9 mouse cellular contexts compared by ENCODE assay signal in the genomic region with DNA sequence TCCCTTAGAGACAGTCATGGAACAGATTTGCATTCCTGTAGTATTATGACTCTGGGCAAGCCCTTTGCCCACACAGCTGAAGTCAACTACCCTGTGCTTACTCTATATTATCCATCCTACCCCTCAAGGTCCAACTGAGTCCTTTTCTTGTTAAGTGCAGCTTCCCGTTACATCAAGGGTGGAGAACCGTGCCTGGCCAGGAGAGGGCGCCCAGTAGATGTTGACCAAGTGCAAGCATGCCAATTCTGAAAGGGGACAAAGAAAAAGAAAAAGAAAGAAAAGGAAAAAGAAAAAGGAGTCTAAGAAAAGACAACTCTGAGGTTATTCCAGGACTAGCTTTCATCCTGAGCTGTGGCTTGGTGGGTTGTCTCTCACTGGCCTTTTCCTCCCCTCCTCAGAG.
DNase-seq lines count a peak whose midpoint lies in the region; ATAC-seq and TF ChIP-seq lines count a peak whose summit lies in the region.
"Had no signal": no experiment of that assay in that cellular context is flagged by ENCODE, and none has a peak within 500 bp of the region (broad histone marks: within the 10 kb centered on the region; RNA-seq: fewer than 3 reads in every experiment).

No protein-coding gene starts in this region.

- no peak for ATAC-seq in forebrain, embryonic 16.5 days
- ATAC-seq in liver, postnatal 0 days = no peak
- no peak for ATAC-seq in activated CD4-positive, CD25-positive, alpha-beta regulatory T cell, adult 4 months

- H3K27ac ChIP-seq in forebrain, embryonic 16.5 days (ENCODE audit: low read length) = 0 out of 2 replicates have a peak overlapping the region, but pooled peaks have one; percentile 16
- H3K27ac ChIP-seq in liver, postnatal 0 days (ENCODE audit: low read depth) = no peak overlapping the region
- H3K27ac ChIP-seq: heart, embryonic 13.5 days had no signal

- H3K4me1 ChIP-seq in E14TG2a.4 (replicated peaks; ENCODE audit: low read depth, low read length) = peaks cover 16% of the 10 kb centered on the region
- peaks cover 32% of the 10 kb centered on the region for H3K4me1 ChIP-seq in forebrain, embryonic 16.5 days (replicated peaks; ENCODE audit: control insufficient read depth, insufficient read depth, low read length)
- peaks cover 9% of the 10 kb centered on the region; the same call in 1 of the 2 replicates for H3K4me1 ChIP-seq in liver, postnatal 0 days (ENCODE audit: insufficient read depth)

- no peak overlapping the region for H3K4me2 ChIP-seq in forebrain, embryonic 16.5 days (ENCODE audit: low read length)
- H3K4me2 ChIP-seq in liver, postnatal 0 days (ENCODE audit: low read depth, low read length) = no peak overlapping the region
- H3K4me2 ChIP-seq: heart, embryonic 13.5 days had no signal

- TF ChIP-seq CTCF in E14TG2a.4 (conservative IDR thresholded peaks at IDR 0.05; ENCODE audit: low read length) = peak; percentile 55
- TF ChIP-seq CTCF in liver, postnatal 0 days (IDR thresholded peaks at IDR 0.05; ENCODE audit: low read depth) = peak; percentile 84

- peak; percentile 85 for DNase-seq in 416B (ENCODE audit: low read depth)
- DNase-seq in c-Kit-positive CD71-positive TER-119-positive erythroid progenitor cells, embryonic 14.5 days (ENCODE audit: low spot score) = peak; percentile 40
- DNase-seq in kidney, postnatal 14 days = peak; percentile 77
- DNase-seq in liver, postnatal 0 days = peak; percentile 80
- DNase-seq in right cerebral cortex, postnatal 25 days = peak; percentile 71

- no peak overlapping the region for H3K9ac ChIP-seq in forebrain, embryonic 16.5 days (replicated peaks; ENCODE audit: low read depth, low read length)
- H3K9ac ChIP-seq in liver, postnatal 0 days (replicated peaks) = no peak overlapping the region
- H3K9ac ChIP-seq: heart, embryonic 13.5 days had no signal

- no peak for TF ChIP-seq EP300 in liver, postnatal 0 days (IDR thresholded peaks at IDR 0.05; ENCODE audit: low read depth)

- H3K36me3 ChIP-seq in E14TG2a.4 (ENCODE audit: insufficient read depth, low read length) = no peaks in the 10 kb centered on the region
- no peaks in the 10 kb centered on the region for H3K36me3 ChIP-seq in forebrain, embryonic 16.5 days (ENCODE audit: control insufficient read depth, insufficient read depth)
- H3K36me3 ChIP-seq in liver, postnatal 0 days (replicated peaks; ENCODE audit: insufficient read depth, low read length) = peaks cover 7% of the 10 kb centered on the region; the same call in 1 of the 2 replicates

- no peak overlapping the region for H3K4me3 ChIP-seq in E14TG2a.4 (replicated peaks; ENCODE audit: low read length)
- H3K4me3 ChIP-seq in forebrain, embryonic 16.5 days (replicated peaks; ENCODE audit: low read length) = no peak overlapping the region
- no peak overlapping the region for H3K4me3 ChIP-seq in liver, postnatal 0 days (ENCODE audit: low read depth, low read length)
- H3K4me3 ChIP-seq: heart, embryonic 13.5 days had no signal

- H3K27me3 ChIP-seq in E14TG2a.4 (ENCODE audit: insufficient read depth, low read length) = no peaks in the 10 kb centered on the region
- no peaks in the 10 kb centered on the region for H3K27me3 ChIP-seq in forebrain, embryonic 16.5 days (replicated peaks; ENCODE audit: control insufficient read depth, insufficient read depth, low read length)
- H3K27me3 ChIP-seq in liver, postnatal 0 days (ENCODE audit: insufficient read depth, low read length) = no peaks in the 10 kb centered on the region
- H3K27me3 ChIP-seq: heart, embryonic 13.5 days had no signal

- no peaks in the 10 kb centered on the region for H3K9me3 ChIP-seq in E14TG2a.4 (ENCODE audit: low read length)
- no peaks in the 10 kb centered on the region for H3K9me3 ChIP-seq in forebrain, embryonic 16.5 days (ENCODE audit: control insufficient read depth, low read length)
- no peaks in the 10 kb centered on the region for H3K9me3 ChIP-seq in liver, postnatal 0 days (ENCODE audit: low read length)
- H3K9me3 ChIP-seq: heart, embryonic 13.5 days had no signal

- WGBS in forebrain, embryonic 16.5 days = 13% methylated on average over 3 of the region's 3 CpGs
- WGBS in liver, postnatal 0 days (ENCODE audit: insufficient replicate concordance) = 23% methylated on average over 3 of the region's 3 CpGs
